Comparison of ENCODE assay signal across 25 mouse cellular contexts in genomic region chr12:12947606-12948005, GRCm38 (mm10). TPM values are rescaled to one million over a fixed set of nuclear protein-coding genes. Genes with fewer than 3 reads are reported as not detected.
DNase-seq lines count a peak whose midpoint lies in the region; ATAC-seq and TF ChIP-seq lines count a peak whose summit lies in the region.
"Had no signal": no experiment of that assay in that cellular context is flagged by ENCODE, and none has a peak within 500 bp of the region (broad histone marks: within the 10 kb centered on the region; RNA-seq: fewer than 3 reads in every experiment).

No protein-coding gene starts in this region.

- no peak overlapping the region for H3K4me3 ChIP-seq in forebrain, embryonic 14.5 days (ENCODE audit: low read depth, low read length)
- no peak overlapping the region for H3K4me3 ChIP-seq in forebrain, embryonic 10.5 days
- H3K4me3 ChIP-seq in limb, embryonic 14.5 days (replicated peaks; ENCODE audit: low read length): no peak overlapping the region
- H3K4me3 ChIP-seq in limb, embryonic 10.5 days: no peak overlapping the region
- H3K4me3 ChIP-seq: embryonic facial prominence, embryonic 13.5 days; forebrain, embryonic 15.5 days; heart, embryonic 13.5 days; hindbrain, embryonic 12.5 days; hindbrain, embryonic 15.5 days had no signal

- no peak overlapping the region for H3K4me2 ChIP-seq in forebrain, embryonic 14.5 days (ENCODE audit: low read length)
- H3K4me2 ChIP-seq in limb, embryonic 14.5 days (replicated peaks; ENCODE audit: low read depth, low read length, severe bottlenecking): no peak overlapping the region
- H3K4me2 ChIP-seq: embryonic facial prominence, embryonic 13.5 days; forebrain, embryonic 15.5 days; heart, embryonic 13.5 days; hindbrain, embryonic 12.5 days; hindbrain, embryonic 15.5 days had no signal

- H3K27ac ChIP-seq in forebrain, embryonic 14.5 days (ENCODE audit: low read depth, low read length): no peak overlapping the region
- no peak overlapping the region for H3K27ac ChIP-seq in forebrain, embryonic 10.5 days
- H3K27ac ChIP-seq in limb, embryonic 14.5 days (replicated peaks; ENCODE audit: low read depth, low read length): no peak overlapping the region
- no peak overlapping the region for H3K27ac ChIP-seq in limb, embryonic 10.5 days
- H3K27ac ChIP-seq: embryonic facial prominence, embryonic 13.5 days; forebrain, embryonic 15.5 days; heart, embryonic 13.5 days; hindbrain, embryonic 12.5 days; hindbrain, embryonic 15.5 days had no signal

- H3K27me3 ChIP-seq in forebrain, embryonic 14.5 days (replicated peaks; ENCODE audit: control insufficient read depth, insufficient read depth, low read length): no peaks in the 10 kb centered on the region
- peaks cover 28% of the 10 kb centered on the region for H3K27me3 ChIP-seq in forebrain, embryonic 10.5 days (ENCODE audit: poor library complexity, severe bottlenecking)
- no peaks in the 10 kb centered on the region for H3K27me3 ChIP-seq in limb, embryonic 14.5 days (ENCODE audit: control insufficient read depth, insufficient read depth, low read length)
- H3K27me3 ChIP-seq in limb, embryonic 10.5 days (ENCODE audit: low read depth, poor library complexity, severe bottlenecking): no peaks in the 10 kb centered on the region
- H3K27me3 ChIP-seq: CH12.LX; forebrain, embryonic 15.5 days; heart, embryonic 13.5 days; hindbrain, embryonic 12.5 days; hindbrain, embryonic 15.5 days; Patski had no signal

- no peak overlapping the region for H3K9ac ChIP-seq in forebrain, embryonic 14.5 days (ENCODE audit: low read length)
- no peak overlapping the region for H3K9ac ChIP-seq in limb, embryonic 14.5 days (ENCODE audit: low read depth, low read length, severe bottlenecking)
- H3K9ac ChIP-seq: embryonic facial prominence, embryonic 13.5 days; forebrain, embryonic 15.5 days; heart, embryonic 13.5 days; hindbrain, embryonic 12.5 days; hindbrain, embryonic 15.5 days had no signal

- peaks cover 4% of the 10 kb centered on the region; the same call in 1 of the 2 replicates for H3K4me1 ChIP-seq in forebrain, embryonic 14.5 days (ENCODE audit: control insufficient read depth, insufficient read depth, low read length)
- peaks cover 18% of the 10 kb centered on the region for H3K4me1 ChIP-seq in forebrain, embryonic 10.5 days
- H3K4me1 ChIP-seq in limb, embryonic 14.5 days (ENCODE audit: control insufficient read depth, insufficient read depth, low read length): 0 out of 2 replicates have a peak, but pooled peaks cover 4% of the 10 kb centered on the region
- H3K4me1 ChIP-seq in limb, embryonic 10.5 days: peaks cover 16% of the 10 kb centered on the region

- peak; percentile 46 for DNase-seq in forebrain, embryonic 14.5 days (ENCODE audit: low spot score)
- no peak for DNase-seq in forebrain, embryonic 10.5 days (ENCODE audit: extremely low spot score, low spot score)
- peak; percentile 57 for DNase-seq in heart, adult 8-10 months (ENCODE audit: low spot score)
- no peak for DNase-seq in heart, postnatal 4 days
- DNase-seq in limb, embryonic 14.5 days (ENCODE audit: low spot score): peak; percentile 21
- DNase-seq in limb, embryonic 10.5 days (ENCODE audit: low spot score): no peak
- DNase-seq in lung, postnatal 10 days: peak; percentile 25
- no peak for DNase-seq in lung, postnatal 25 days (ENCODE audit: low spot score)
- DNase-seq: adrenal gland, postnatal 10 days; adrenal gland, postnatal 36 days; B cell, adult 2 months; cerebellum, adult 11 months; cerebellum, adult 2 months; cerebellum, adult 9-11 months; cerebellum, postnatal 25 days; gastrocnemius, postnatal 25 days had no signal

- H3K9me3 ChIP-seq in forebrain, embryonic 14.5 days (replicated peaks; ENCODE audit: control insufficient read depth, low read length): no peaks in the 10 kb centered on the region
- H3K9me3 ChIP-seq in forebrain, embryonic 10.5 days: no peaks in the 10 kb centered on the region
- H3K9me3 ChIP-seq in limb, embryonic 14.5 days (ENCODE audit: control insufficient read depth, low read length): no peaks in the 10 kb centered on the region
- no peaks in the 10 kb centered on the region for H3K9me3 ChIP-seq in limb, embryonic 10.5 days (replicated peaks)
- H3K9me3 ChIP-seq: embryonic facial prominence, embryonic 13.5 days; forebrain, embryonic 15.5 days; heart, embryonic 13.5 days; hindbrain, embryonic 12.5 days; hindbrain, embryonic 15.5 days had no signal

- ATAC-seq in forebrain, embryonic 14.5 days: no peak
- ATAC-seq in limb, embryonic 14.5 days (ENCODE audit: low FRiP score, low read depth): no peak
- ATAC-seq: forebrain, embryonic 15.5 days; intestine, postnatal 0 days; Patski had no signal

- TF ChIP-seq POLR2A in limb, embryonic 14.5 days (IDR thresholded peaks at IDR 0.05; ENCODE audit: borderline replicate concordance, extremely low read depth, insufficient read depth, insufficient read length): no peak

- H3K36me3 ChIP-seq in forebrain, embryonic 14.5 days (ENCODE audit: control insufficient read depth, insufficient read depth, low read length): no peaks in the 10 kb centered on the region
- no peaks in the 10 kb centered on the region for H3K36me3 ChIP-seq in forebrain, embryonic 10.5 days (replicated peaks)
- H3K36me3 ChIP-seq in limb, embryonic 14.5 days (ENCODE audit: control insufficient read depth, insufficient read depth, low read length): no peaks in the 10 kb centered on the region
- no peaks in the 10 kb centered on the region for H3K36me3 ChIP-seq in limb, embryonic 10.5 days
- H3K36me3 ChIP-seq: embryonic facial prominence, embryonic 13.5 days; forebrain, embryonic 15.5 days; G1E; heart, embryonic 13.5 days; hindbrain, embryonic 12.5 days; hindbrain, embryonic 15.5 days had no signal

- 73% methylated on average over 4 of the region's 4 CpGs for WGBS in forebrain, embryonic 14.5 days
- WGBS in forebrain, embryonic 10.5 days: 96% methylated on average over 4 of the region's 4 CpGs
- 72% methylated on average over 4 of the region's 4 CpGs for WGBS in limb, embryonic 14.5 days
- WGBS in limb, embryonic 10.5 days: 92% methylated on average over 4 of the region's 4 CpGs

RNA-seq across cellular contexts. Expression of gene Mycn, which starts 5.9 kb away (rescaled TPM):
- 103 and 132 TPM in 2 replicates for polyA plus RNA-seq in forebrain, embryonic 14.5 days (2014; fragmentation: Nextera tagmentation; extraction: Ambion mirVana)
- polyA plus RNA-seq in forebrain, embryonic 10.5 days (2016; fragmentation: Nextera tagmentation; extraction: Ambion mirVana): 136 and 164 TPM in 2 replicates
- 1 to 10 TPM; 1.5 to 5.8 (median 3.6) TPM for total RNA-seq in heart, adult 8-10 months (2022)
- total RNA-seq in heart, postnatal 4 days (2021): 10 to 100 TPM; 14.3 to 16.6 TPM
- polyA plus RNA-seq in limb, embryonic 14.5 days (2012; rRNA removed): 20.6 and 21.3 TPM in 2 replicates
- 27.9 and 32.6 TPM in 2 replicates for polyA plus RNA-seq in limb, embryonic 14.5 days (2014; fragmentation: Nextera tagmentation; extraction: Ambion mirVana)
- 153 and 241 TPM in 2 replicates for polyA plus RNA-seq in limb, embryonic 10.5 days (2016; fragmentation: Nextera tagmentation; extraction: Ambion mirVana)
- total RNA-seq: CH12.LX had no signal
- polyA plus RNA-seq: G1E had no signal

Comparison
In these comparisons a context has a peak if more than half of its experiments do, and no peak if none do; other contexts are left out.
1. DNase-seq: peak in forebrain, embryonic 14.5 days (single experiment), heart, adult 8-10 months (single experiment), limb, embryonic 14.5 days (single experiment) and lung, postnatal 10 days (single experiment); none in forebrain, embryonic 10.5 days (single experiment), heart, postnatal 4 days (single experiment), limb, embryonic 10.5 days (single experiment) and lung, postnatal 25 days (single experiment).